Mouse (Mus musculus) layer of hippocampus, adult 9-11 months (tissue): Measurements from ENCODE around the gene Abi2.

Experiments
- DNase-seq: peaks from one replicate; pipeline ENCODE4 v3.0.0; 2022

Abi2 gene

DNA sequence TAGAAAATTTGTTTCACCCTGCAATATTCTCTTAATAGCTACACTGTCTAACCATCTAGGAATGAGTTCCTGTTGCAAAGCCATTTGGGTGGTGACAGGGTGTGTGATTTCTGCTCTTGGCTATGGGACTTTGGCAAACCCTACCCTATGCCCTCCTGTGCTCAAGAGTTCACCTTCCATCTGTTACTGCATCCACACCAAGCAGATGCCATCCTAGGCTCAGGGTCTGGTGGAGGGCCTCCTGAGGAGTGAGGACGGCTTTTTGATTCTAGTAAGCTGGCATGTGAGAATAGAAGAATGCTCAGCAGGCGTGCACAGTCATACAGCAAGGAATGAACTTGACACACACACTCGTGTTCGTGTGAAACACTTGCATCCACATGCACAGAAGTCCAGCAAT lies 81.1 kb downstream of the Abi2 start:
- no peak for DNase-seq

DNA sequence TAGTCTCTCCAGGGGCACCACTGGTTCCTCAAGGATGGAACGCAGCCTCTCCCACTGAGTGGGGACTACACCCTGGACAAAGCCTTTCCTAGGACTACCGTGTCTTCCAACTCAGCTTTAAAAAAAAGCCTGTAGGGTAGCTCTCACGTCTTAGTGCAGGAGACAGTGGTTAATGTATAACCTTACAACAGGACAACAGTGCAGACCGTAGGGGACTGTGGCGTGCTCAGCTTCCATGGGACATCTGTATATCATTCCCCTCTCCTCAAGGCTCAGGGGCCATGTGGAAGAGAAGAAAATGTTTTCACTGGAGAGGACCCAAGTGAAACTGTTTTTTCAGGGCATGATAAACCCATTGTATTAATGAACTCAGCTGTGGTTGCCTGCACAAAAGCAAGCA lies 83.0 kb downstream of the Abi2 start:
- no peak for DNase-seq

GRCm38 (mm10) chr1:60493421-60493820 lies 84.0 kb downstream of the Abi2 start:
- DNase-seq, result no peak

DNA sequence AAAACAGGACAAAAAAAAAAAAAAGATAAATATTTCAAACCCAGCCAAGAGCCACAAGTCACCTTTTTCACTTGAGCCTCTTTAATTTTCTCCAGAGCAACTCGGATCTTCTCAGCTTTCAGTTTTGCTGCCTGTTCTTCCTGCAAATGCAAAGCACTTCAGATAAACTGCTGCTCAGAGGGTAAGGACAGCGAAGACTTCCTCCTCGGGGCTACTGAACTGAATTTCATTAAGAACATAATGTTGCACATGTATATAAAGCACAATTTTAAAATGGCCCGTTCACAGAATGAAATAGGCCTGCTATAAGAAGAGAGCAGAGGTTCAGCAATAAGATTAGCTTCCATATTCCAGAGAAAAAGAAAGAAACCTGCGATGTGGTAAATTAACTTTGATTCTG lies 94.0 kb downstream of the Abi2 start:
- DNase-seq, result no peak

GRCm38 (mm10) chr1:60510584-60510983 lies 101.2 kb downstream of the Abi2 start:
- DNase-seq, result no peak

GRCm38 (mm10) chr1:60530107-60530506 lies 120.7 kb downstream of the Abi2 start:
- no peak for DNase-seq

GRCm38 (mm10) chr1:60530636-60531035 lies 121.2 kb downstream of the Abi2 start:
- no peak for DNase-seq
